Mouse (Mus musculus): ENCODE data around the gene Anapc11. TPM values are rescaled to one million over a fixed set of nuclear protein-coding genes. Genes with fewer than 3 reads are reported as not detected.
A peak's percentile ranks its signal among the peaks of the same experiment; 100 is the strongest.

The Anapc11 gene
- polyA plus RNA-seq (2012; rRNA removed) (190 and 205 TPM in 2 replicates), polyA plus RNA-seq (2014; fragmentation: Nextera tagmentation; extraction: Ambion mirVana) (248 and 254 TPM in 2 replicates)

- H3K9me3 ChIP-seq (ENCODE audit: control insufficient read depth, low read length) = no peaks in the 10 kb centered on the region
- peak within 1 kb of the TSS; percentile 99 for H3K4me3 ChIP-seq (replicated peaks; ENCODE audit: low read length)
- 0 out of 2 replicates have a peak, but pooled peaks have one; percentile 41 for TF ChIP-seq POLR2A (IDR thresholded peaks at IDR 0.05; ENCODE audit: borderline replicate concordance, extremely low read depth, insufficient read depth, insufficient read length)
- H3K4me1 ChIP-seq (ENCODE audit: control insufficient read depth, insufficient read depth, low read length) = peaks cover 13% of the 10 kb centered on the region
- H3K27me3 ChIP-seq (ENCODE audit: control insufficient read depth, insufficient read depth, low read length) = no peaks in the 10 kb centered on the region
- H3K9ac ChIP-seq (ENCODE audit: low read depth, low read length, severe bottlenecking) = peak within 1 kb of the TSS; percentile 99
- DNase-seq (ENCODE audit: low spot score) (peak; percentile 96), ATAC-seq (ENCODE audit: low FRiP score, low read depth) (peak; percentile 97)
- H3K4me2 ChIP-seq (replicated peaks; ENCODE audit: low read depth, low read length, severe bottlenecking) = peak within 1 kb of the TSS; percentile 96
- H3K36me3 ChIP-seq (ENCODE audit: control insufficient read depth, insufficient read depth, low read length) = peaks cover 60% of the 10 kb centered on the region
- peak within 1 kb of the TSS; percentile 92 for H3K27ac ChIP-seq (replicated peaks; ENCODE audit: low read depth, low read length)
- under 1% methylated on average over 60 of the region's 88 CpGs for WGBS
Observed at GRCm38 (mm10) chr11:120598283-120598989, at the start of gene Anapc11, which contains the start of gene Alyref. TSS of gene Anapc11 (plus strand) at chr11:120598421. TSS of gene Alyref (minus strand) at chr11:120598365.

GRCm38 (mm10) chr11:120548786-120549167, 49.4 kb upstream of the Anapc11 start:
- H3K36me3 ChIP-seq (ENCODE audit: control insufficient read depth, insufficient read depth, low read length) = peaks cover 15% of the 10 kb centered on the region
- WGBS = 22% methylated on average over 7 of the region's 7 CpGs
- H3K4me3 ChIP-seq (replicated peaks; ENCODE audit: low read length) = peak overlapping the region; percentile 98
- peaks cover 12% of the 10 kb centered on the region for H3K4me1 ChIP-seq (ENCODE audit: control insufficient read depth, insufficient read depth, low read length)
- H3K27me3 ChIP-seq (ENCODE audit: control insufficient read depth, insufficient read depth, low read length) = no peaks in the 10 kb centered on the region
- H3K4me2 ChIP-seq (replicated peaks; ENCODE audit: low read depth, low read length, severe bottlenecking) = peak overlapping the region; percentile 67
- peak overlapping the region; percentile 98 for H3K9ac ChIP-seq (ENCODE audit: low read depth, low read length, severe bottlenecking)
- H3K9me3 ChIP-seq (ENCODE audit: control insufficient read depth, low read length) = no peaks in the 10 kb centered on the region
- no peak for ATAC-seq (ENCODE audit: low FRiP score, low read depth)
- peak overlapping the region; percentile 90 for H3K27ac ChIP-seq (replicated peaks; ENCODE audit: low read depth, low read length)
- DNase-seq (ENCODE audit: low spot score) = no peak
- no peak for TF ChIP-seq POLR2A (IDR thresholded peaks at IDR 0.05; ENCODE audit: borderline replicate concordance, extremely low read depth, insufficient read depth, insufficient read length)

GRCm38 (mm10) chr11:120549168-120549945, 48.9 kb upstream of the Anapc11 start, which contains the start of gene Mcrip1:
TSS of gene Mcrip1 (minus strand) at chr11:120549727.
- TF ChIP-seq POLR2A (IDR thresholded peaks at IDR 0.05; ENCODE audit: borderline replicate concordance, extremely low read depth, insufficient read depth, insufficient read length) = 0 out of 2 replicates have a peak, but pooled peaks have one; percentile 38
- Histone ChIP-seq H3K27me3 (ENCODE audit: control insufficient read depth, insufficient read depth, low read length) (no peaks in the 10 kb centered on the region), H3K36me3 (ENCODE audit: control insufficient read depth, insufficient read depth, low read length) (peaks cover 9% of the 10 kb centered on the region), H3K27ac (replicated peaks; ENCODE audit: low read depth, low read length) (peak within 1 kb of the TSS; percentile 90), H3K4me2 (replicated peaks; ENCODE audit: low read depth, low read length, severe bottlenecking) (peak within 1 kb of the TSS; percentile 67), H3K4me1 (ENCODE audit: control insufficient read depth, insufficient read depth, low read length) (peaks cover 12% of the 10 kb centered on the region), H3K4me3 (replicated peaks; ENCODE audit: low read length) (peak within 1 kb of the TSS; percentile 98), H3K9ac (ENCODE audit: low read depth, low read length, severe bottlenecking) (peak within 1 kb of the TSS; percentile 98), H3K9me3 (ENCODE audit: control insufficient read depth, low read length) (no peaks in the 10 kb centered on the region)
- under 1% methylated on average over 63 of the region's 87 CpGs for WGBS
- ATAC-seq (ENCODE audit: low FRiP score, low read depth) (peak; percentile 91), DNase-seq (ENCODE audit: low spot score) (peak; percentile 85)

GRCm38 (mm10) chr11:120549986-120550809, 48.0 kb upstream of the Anapc11 start:
- peak overlapping the region; percentile 90; the same call in 1 of the 2 replicates for H3K27ac ChIP-seq (replicated peaks; ENCODE audit: low read depth, low read length)
- no peak for ATAC-seq (ENCODE audit: low FRiP score, low read depth)
- H3K36me3 ChIP-seq (ENCODE audit: control insufficient read depth, insufficient read depth, low read length) = 0 out of 2 replicates have a peak, but pooled peaks cover under 1% of the 10 kb centered on the region
- DNase-seq (ENCODE audit: low spot score) = no peak
- H3K9ac ChIP-seq (ENCODE audit: low read depth, low read length, severe bottlenecking) = peak overlapping the region; percentile 98
- no peaks in the 10 kb centered on the region for H3K27me3 ChIP-seq (ENCODE audit: control insufficient read depth, insufficient read depth, low read length)
- peaks cover 12% of the 10 kb centered on the region for H3K4me1 ChIP-seq (ENCODE audit: control insufficient read depth, insufficient read depth, low read length)
- TF ChIP-seq POLR2A (IDR thresholded peaks at IDR 0.05; ENCODE audit: borderline replicate concordance, extremely low read depth, insufficient read depth, insufficient read length) = 0 out of 2 replicates have a peak, but pooled peaks have one; percentile 3
- 55% methylated on average over 11 of the region's 11 CpGs for WGBS
- H3K9me3 ChIP-seq (ENCODE audit: control insufficient read depth, low read length) = no peaks in the 10 kb centered on the region
- H3K4me3 ChIP-seq (replicated peaks; ENCODE audit: low read length) = peak overlapping the region; percentile 98
- H3K4me2 ChIP-seq (replicated peaks; ENCODE audit: low read depth, low read length, severe bottlenecking) = peak overlapping the region; percentile 67
